Mouse (Mus musculus) intestine, embryonic 16.5 days (tissue): Measurements from ENCODE around the gene Zfp217. TPM values are rescaled to one million over a fixed set of nuclear protein-coding genes. Genes with fewer than 3 reads are reported as not detected.
A peak's percentile ranks its signal among the peaks of the same experiment; 100 is the strongest.

Source experiments
- ATAC-seq: fragments of 200-750 bp; cut with Nextera tagmentation; 2 replicates; pipeline ENCODE4 v1.8.0; 2017; ENCODE audit warnings: moderate TSS enrichment, moderate library complexity
- H3K27ac ChIP-seq: fragments of 300-500 bp; sonication (generic); 2 replicates; pipeline ENCODE4 v1.5.1; 2014; ENCODE audit warnings: mild to moderate bottlenecking, low read length
- H3K27me3 ChIP-seq: fragments of 300-500 bp; sonication (generic); replicated peaks from 2 replicates; pipeline ENCODE4 v1.6.1; 2014; ENCODE audit warnings: low read length, control low read depth, mixed read lengths; ENCODE audit not compliant: control insufficient read depth, insufficient read depth
- H3K36me3 ChIP-seq: fragments of 300-500 bp; sonication (generic); 2 replicates; pipeline ENCODE4 v1.6.1; 2014; ENCODE audit warnings: low read length, control low read depth; ENCODE audit not compliant: control insufficient read depth, insufficient read depth
- H3K4me1 ChIP-seq: fragments of 300-500 bp; sonication (generic); 2 replicates; pipeline ENCODE4 v1.6.1; 2014; ENCODE audit warnings: low read length, control low read depth, mixed read lengths; ENCODE audit not compliant: control insufficient read depth, insufficient read depth
- H3K4me2 ChIP-seq: fragments of 300-500 bp; sonication (generic); 2 replicates; pipeline ENCODE4 v1.6.1; 2014; ENCODE audit warnings: low read depth, low read length, control low read depth
- H3K4me3 ChIP-seq: fragments of 300-500 bp; sonication (generic); 2 replicates; pipeline ENCODE4 v1.5.1; 2014; ENCODE audit warnings: mild to moderate bottlenecking, low read length
- H3K9ac ChIP-seq: fragments of 300-500 bp; sonication (generic); 2 replicates; pipeline ENCODE4 v1.6.1; 2014; ENCODE audit warnings: low read depth, low read length
- H3K9me3 ChIP-seq: fragments of 300-500 bp; sonication (generic); 2 replicates; pipeline ENCODE4 v1.6.1; 2016; ENCODE audit warnings: low read length, control low read depth; ENCODE audit not compliant: control insufficient read depth
- WGBS: fragments of 180-500 bp; shearing (Covaris S2); extraction: QIAGEN DNeasy Blood & Tissue Kit; methylation state at CpG from one replicate; pipeline ENCODE4 v1.1.7; 2014; 5-methylcytosine and 5-hydroxymethylcytosine counted together
- polyA plus RNA-seq: library from polyadenylated mRNA; unstranded; fragments of >200 nt; fragmentation: Nextera tagmentation; extraction: Ambion mirVana; gene quantifications from 2 replicates; pipeline ENCODE4 v1.2.1, GENCODE M21; 2015

Zfp217 gene
- polyA plus RNA-seq, 1 experiment from 2014 or later, result 2.9 TPM

DNA sequence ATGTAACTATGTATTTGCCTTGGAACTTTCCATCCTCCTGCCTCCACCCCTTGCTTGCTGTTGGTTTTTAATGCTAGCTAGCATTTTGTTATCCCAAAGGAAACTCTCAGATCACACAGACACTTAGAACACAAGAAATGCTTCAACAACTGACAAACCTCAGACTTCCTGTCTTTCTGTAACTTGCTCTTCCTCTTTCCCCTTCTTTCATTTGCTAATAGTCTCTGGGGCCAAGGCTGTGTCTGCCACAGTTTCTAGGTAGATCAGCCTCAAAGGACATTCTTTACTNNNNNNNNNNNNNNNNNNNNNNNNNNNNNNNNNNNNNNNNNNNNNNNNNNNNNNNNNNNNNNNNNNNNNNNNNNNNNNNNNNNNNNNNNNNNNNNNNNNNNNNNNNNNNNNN is 21.2 kb upstream of the Zfp217 start:
- Histone ChIP-seq H3K27me3 (no peaks in the 10 kb centered on the region), H3K9ac (no peak overlapping the region), H3K27ac (no peak overlapping the region; the same call in 1 of the 2 replicates), H3K4me2 (no peak overlapping the region), H3K36me3 (no peaks in the 10 kb centered on the region), H3K4me1 (peaks cover 7% of the 10 kb centered on the region; the same call in 1 of the 2 replicates), H3K4me3 (no peak overlapping the region), H3K9me3 (no peaks in the 10 kb centered on the region)
- ATAC-seq, result no peak

DNA sequence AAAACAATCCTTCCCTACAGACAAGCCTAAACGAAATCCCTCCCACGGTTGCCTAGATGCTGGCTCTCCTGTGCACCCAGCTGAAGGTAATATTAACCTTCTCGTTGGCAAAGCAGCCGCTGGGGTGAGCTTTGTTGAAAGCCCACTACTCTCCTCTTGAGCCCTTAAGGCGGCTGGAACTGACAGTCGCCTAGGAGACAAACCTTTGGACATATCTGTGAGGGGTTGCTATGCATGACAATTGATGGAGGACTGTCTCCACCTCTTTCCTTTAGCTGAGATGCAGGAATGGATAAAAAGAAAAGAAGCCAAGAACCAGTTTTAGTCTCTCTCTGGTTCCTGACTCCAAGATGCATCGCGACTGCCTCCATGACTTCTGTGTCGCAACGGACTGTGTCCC is 17.7 kb upstream of the Zfp217 start:
- Histone ChIP-seq H3K4me2 (no peak overlapping the region), H3K9me3 (no peaks in the 10 kb centered on the region), H3K27ac (no peak overlapping the region), H3K36me3 (no peaks in the 10 kb centered on the region), H3K9ac (no peak overlapping the region), H3K4me1 (no peaks in the 10 kb centered on the region), H3K27me3 (no peaks in the 10 kb centered on the region), H3K4me3 (no peak overlapping the region)
- ATAC-seq, result no peak
- 81% methylated on average over 10 of the region's 10 CpGs for WGBS

DNA sequence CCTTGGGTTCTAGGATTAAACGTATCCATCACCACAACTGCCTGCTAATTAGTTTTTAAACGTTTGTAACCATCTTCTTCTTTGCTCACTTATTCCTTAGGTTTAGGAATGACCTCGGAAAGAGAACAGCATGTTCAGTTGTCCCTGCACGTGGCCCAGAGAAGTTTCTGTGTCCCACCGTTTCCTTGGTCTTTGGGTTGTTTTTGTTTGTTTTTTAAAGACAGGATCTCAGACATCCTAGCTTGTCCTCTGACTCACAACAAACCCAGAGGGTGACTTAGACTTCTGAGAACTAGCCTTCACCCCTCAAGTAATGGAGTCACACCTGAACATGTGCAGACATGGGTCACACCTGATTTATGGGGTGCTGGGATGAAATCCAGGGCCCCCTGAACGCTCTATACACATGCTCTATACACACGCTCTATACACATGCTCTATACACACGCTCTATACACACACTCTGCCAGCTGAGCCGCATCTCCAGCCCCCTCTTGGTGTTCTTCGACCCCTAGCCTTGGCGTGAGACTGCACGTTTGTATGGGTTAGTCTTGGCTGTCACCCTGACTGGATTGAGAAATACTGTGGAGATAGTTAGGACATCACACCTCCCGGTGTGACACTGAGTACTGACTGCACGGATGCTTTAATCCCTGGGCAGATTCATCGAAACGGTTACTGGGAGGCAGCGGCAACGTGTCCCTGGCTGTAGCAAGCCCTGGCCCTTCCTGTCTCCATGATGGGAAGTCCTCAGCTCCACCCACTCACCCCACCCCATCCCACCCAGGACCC is 16.0 kb upstream of the Zfp217 start:
- no peak for ATAC-seq
- no peak overlapping the region for H3K4me3 ChIP-seq
- no peak overlapping the region for H3K27ac ChIP-seq
- H3K36me3 ChIP-seq, result no peaks in the 10 kb centered on the region
- 86% methylated on average over 18 of the region's 18 CpGs for WGBS
- no peaks in the 10 kb centered on the region for H3K9me3 ChIP-seq
- H3K27me3 ChIP-seq, result no peaks in the 10 kb centered on the region
- no peak overlapping the region for H3K4me2 ChIP-seq
- 0 out of 2 replicates have a peak, but pooled peaks cover 3% of the 10 kb centered on the region for H3K4me1 ChIP-seq
- no peak overlapping the region for H3K9ac ChIP-seq

DNA sequence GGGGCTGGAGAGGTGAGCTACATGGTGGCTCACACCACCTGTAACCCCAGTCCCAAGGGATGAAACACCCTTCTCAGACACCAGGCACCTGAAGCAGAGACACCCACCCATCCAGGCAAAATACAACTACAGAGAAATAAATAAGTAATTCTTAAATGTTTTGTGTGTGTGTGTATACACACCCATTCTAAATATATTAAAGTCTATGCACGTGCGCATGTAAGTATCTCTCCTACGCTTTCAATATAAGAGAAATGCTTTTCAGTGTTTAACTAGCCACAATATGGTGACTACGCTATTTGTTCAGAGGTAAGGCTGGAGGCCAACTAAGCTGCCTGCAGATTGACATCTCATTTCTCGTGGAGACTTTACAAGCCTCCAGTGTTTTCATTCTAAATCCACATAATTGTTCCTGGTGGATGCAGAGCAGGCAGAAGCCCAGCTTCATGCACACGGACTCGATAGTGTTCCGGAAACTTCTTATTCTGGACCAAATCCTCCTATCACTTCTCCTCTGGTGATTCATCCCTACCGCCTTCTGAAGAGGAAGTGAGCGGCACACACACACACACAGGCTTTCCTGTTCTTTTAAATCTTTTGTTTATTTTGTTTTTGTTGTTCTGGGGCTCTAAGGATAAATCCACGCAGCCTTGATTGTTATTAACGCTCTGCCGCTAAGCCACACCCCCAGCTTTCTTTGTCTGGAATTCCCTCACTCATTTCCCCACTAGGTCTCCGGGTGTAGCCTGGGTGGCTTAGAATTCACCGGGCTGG is 12.1 kb upstream of the Zfp217 start:
- peaks cover 15% of the 10 kb centered on the region for H3K4me1 ChIP-seq
- no peaks in the 10 kb centered on the region for H3K9me3 ChIP-seq
- ATAC-seq, result no peak
- no peak overlapping the region for H3K9ac ChIP-seq
- no peak overlapping the region for H3K4me3 ChIP-seq
- H3K4me2 ChIP-seq, result 0 out of 2 replicates have a peak overlapping the region, but pooled peaks have one; percentile 9
- WGBS, result 50% methylated on average over 15 of the region's 15 CpGs
- H3K36me3 ChIP-seq, result no peaks in the 10 kb centered on the region
- no peaks in the 10 kb centered on the region for H3K27me3 ChIP-seq
- no peak overlapping the region for H3K27ac ChIP-seq

DNA sequence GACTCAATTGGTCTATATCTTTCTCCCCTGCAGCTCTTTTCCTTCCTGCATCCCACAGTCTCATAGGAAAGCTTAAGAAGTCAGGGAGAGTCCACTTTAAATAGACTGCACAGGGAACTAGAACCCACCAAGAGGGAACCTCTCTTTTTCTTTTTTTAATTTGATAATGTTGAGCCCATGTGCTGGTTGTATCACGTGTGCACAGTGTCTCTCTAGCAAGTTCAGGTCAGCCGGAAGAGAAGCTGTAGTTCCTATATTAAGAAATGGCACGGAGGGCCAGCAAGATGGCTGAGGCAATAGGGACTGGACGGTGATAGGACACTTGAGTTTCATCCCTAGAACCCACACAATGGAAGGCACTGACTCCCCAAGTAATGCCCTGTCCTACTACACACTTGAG is 11.1 kb upstream of the Zfp217 start:
- WGBS, result 91% methylated on average over 4 of the region's 4 CpGs
- ATAC-seq, result no peak

DNA sequence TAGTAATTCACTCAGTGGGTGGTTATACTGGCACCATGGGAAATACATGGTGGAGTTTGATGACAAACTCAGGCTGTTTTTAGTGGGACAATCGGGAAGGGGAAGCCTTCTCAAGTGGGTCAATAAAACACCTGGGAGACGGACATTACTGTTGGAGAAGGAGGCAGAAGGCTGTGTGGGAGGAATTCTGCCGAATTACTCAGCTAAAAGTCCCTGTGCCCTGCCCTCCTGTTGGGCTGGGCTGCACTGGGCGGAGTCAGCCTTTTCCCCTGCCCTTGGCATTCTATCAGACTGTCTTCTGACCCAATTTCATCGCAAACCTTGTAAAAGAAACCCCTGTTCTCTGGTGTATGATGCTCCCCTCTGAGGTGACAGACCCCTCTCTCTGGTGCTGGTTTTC is 10.3 kb upstream of the Zfp217 start:
- Histone ChIP-seq H3K9me3 (no peaks in the 10 kb centered on the region), H3K4me1 (peaks cover 17% of the 10 kb centered on the region), H3K4me3 (no peak overlapping the region), H3K27me3 (no peaks in the 10 kb centered on the region), H3K36me3 (no peaks in the 10 kb centered on the region), H3K4me2 (no peak overlapping the region), H3K27ac (peak overlapping the region; percentile 54), H3K9ac (no peak overlapping the region)
- 28% methylated on average over 5 of the region's 5 CpGs for WGBS
- ATAC-seq, result peak; percentile 50; the same call in 1 of the 2 replicates

More for the DNA sequence above, 11.1 kb upstream of the Zfp217 start:
- no peak overlapping the region for H3K27ac ChIP-seq
- H3K36me3 ChIP-seq, result no peaks in the 10 kb centered on the region
- no peak overlapping the region for H3K4me2 ChIP-seq
- H3K27me3 ChIP-seq, result no peaks in the 10 kb centered on the region
- no peak overlapping the region for H3K4me3 ChIP-seq
- H3K4me1 ChIP-seq, result peaks cover 17% of the 10 kb centered on the region
- H3K9me3 ChIP-seq, result no peaks in the 10 kb centered on the region
- no peak overlapping the region for H3K9ac ChIP-seq

DNA sequence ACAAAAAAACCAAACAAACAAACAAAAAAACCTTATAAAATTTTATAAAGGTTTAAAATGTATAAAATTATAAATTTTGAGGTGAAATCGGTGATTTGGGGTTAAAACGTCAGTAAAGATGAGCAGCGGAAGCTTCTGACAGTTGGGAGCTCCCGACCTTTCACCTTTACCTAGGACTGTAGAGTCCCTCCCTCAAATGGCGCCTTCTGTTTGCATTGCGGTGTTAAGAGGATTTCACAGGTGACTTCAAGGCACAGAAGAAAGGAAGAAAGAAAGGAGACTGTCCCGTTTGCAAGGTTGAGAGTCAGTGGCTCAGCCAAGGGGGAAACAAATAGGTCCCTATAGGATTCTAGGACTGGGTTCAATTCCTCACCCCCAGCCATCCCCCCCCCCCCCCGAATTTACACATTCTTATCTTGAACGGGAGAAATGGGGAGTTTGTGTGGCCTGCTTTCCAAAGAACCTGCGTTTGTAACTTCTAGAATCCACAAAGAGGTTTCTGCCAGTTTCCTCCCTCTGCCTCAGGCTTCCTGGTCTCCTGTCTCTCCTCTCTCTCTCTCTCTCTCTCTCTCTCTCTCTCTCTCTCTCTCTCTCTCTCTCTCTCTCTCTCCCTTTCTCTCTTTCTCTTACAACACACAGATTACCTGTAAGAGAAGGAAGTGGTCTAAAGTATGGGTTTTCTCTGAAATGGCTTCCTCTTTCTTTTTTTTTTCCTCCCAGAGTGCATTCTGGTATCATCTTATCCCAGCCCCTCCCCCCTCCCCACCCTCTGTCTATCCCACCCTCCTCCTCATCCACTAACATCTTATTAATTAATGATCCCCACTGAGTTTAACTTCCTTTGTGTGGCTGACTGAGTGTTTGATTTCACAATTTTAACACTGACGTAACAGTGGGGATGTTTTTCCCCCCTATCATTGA is 9.6 kb upstream of the Zfp217 start:
- no peaks in the 10 kb centered on the region for H3K36me3 ChIP-seq
- H3K4me1 ChIP-seq, result peaks cover 22% of the 10 kb centered on the region
- WGBS, result 40% methylated on average over 11 of the region's 11 CpGs
- no peak overlapping the region for H3K27ac ChIP-seq
- no peak overlapping the region for H3K4me3 ChIP-seq
- no peak overlapping the region for H3K4me2 ChIP-seq
- no peaks in the 10 kb centered on the region for H3K27me3 ChIP-seq
- H3K9ac ChIP-seq, result no peak overlapping the region
- no peak for ATAC-seq
- H3K9me3 ChIP-seq, result no peaks in the 10 kb centered on the region

DNA sequence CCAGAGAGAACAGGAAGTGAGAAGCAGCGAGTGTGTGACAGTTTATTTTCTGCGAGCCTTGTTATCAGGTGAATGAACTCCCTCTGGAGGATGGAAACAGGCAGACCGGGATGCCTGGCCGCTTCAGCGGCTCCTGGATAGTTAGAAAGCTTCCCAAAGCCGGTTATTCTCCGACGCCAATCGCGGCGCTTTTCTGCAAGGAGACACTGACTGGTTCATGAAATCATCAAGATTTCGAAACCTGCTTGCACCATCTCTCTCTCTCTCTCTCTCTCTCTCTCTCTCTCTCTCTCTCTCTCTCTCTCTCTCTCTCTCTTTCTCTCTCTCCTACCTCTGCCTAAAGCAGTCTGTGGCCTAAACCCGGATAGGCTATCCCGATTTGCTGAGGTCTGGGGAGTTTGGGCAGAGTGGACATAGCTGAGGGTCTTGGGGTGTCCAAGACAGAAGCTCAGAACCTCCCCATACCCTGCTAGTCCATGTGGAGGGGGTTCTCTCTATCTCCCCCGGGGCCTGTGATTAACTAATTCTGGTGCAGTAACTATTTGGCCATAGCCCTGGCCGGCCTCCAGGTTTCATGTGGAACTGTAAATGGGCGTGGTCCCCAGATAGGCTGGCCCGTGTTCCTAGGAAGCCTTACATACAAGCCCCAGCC is 7.3 kb upstream of the Zfp217 start:
- peak; percentile 66 for ATAC-seq
- peaks cover 23% of the 10 kb centered on the region for H3K4me1 ChIP-seq
- WGBS, result 6% methylated on average over 18 of the region's 18 CpGs
- no peaks in the 10 kb centered on the region for H3K9me3 ChIP-seq
- no peaks in the 10 kb centered on the region for H3K36me3 ChIP-seq
- peak overlapping the region; percentile 70 for H3K27ac ChIP-seq
- peak overlapping the region; percentile 34 for H3K4me3 ChIP-seq
- H3K9ac ChIP-seq, result peak overlapping the region; percentile 45
- H3K27me3 ChIP-seq, result no peaks in the 10 kb centered on the region
- H3K4me2 ChIP-seq, result peak overlapping the region; percentile 55
